Mouse (Mus musculus): ENCODE results near the gene Rln1.

The Rln1 gene

DNA sequence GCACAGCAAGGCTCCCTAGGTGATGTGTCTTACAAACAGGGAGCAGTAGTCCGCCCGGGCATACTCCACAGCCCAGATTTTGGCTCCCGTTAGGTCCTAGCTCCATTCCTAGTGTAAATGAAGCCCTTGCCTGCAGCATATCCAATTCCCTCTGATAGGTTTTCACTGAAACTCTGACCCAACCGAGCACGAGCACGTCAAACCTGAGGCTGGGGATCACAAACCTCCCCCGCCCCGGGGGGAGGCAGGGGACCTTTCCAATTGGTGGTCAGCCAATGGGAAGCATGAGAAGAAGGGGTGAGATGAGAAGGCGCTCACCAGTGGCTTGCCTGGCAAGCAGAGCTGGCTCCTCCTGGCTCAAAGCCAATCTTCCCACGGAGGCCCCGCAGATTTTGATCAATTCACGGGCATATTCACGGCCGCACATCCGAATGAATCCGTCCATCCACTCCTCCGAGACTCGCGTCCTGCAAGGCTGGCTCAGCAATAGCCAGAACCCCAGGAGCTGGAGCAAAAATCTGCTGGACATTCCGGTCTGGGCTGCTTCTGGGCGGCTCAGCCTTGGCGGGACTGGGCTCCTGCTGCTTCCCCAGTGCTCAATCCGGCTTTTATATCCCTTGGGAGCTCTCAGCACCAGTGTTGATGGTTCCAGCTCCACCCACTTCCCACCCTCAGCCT is at the start of gene Rln1:
TSS of gene Rln1 (minus strand) at position 603 of the 678 bp plus-strand sequence.
- peak; percentile 75 for DNase-seq

GRCm38 (mm10) chr19:29383368-29383767 is 48.9 kb upstream of the Rln1 start:
- no peak for DNase-seq

DNA sequence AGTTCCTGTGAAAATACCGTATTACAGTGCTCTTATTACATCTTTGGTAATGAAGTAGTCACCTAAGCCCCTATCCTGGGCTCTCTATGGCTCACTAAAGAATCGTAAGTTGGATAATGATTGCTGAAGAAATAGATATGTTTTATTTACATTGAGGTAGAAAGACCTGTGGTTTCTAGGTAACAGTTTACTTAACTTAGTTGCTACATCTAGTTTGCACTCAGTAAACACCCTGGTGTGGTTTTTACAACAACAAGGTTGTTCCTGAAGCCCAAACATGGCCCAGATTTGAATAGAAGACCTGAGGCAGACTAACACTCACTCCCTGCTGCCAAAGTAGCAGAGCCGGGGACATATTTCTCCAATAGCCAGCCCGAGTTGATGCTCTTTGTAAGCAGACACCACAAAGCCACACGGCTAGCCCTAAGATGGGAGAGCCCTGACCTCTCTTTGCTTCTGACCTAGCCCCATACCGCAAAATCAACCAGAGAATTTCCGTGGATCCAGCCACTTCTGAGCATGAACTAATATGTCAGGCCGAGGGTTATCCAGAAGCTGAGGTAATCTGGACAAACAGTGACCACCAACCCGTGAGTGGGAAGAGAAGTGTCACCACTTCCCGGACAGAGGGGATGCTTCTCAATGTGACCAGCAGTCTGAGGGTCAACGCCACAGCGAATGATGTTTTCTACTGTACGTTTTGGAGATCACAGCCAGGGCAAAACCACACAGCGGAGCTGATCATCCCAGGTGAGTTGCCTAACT is 45.6 kb upstream of the Rln1 start:
- no peak for DNase-seq

DNA sequence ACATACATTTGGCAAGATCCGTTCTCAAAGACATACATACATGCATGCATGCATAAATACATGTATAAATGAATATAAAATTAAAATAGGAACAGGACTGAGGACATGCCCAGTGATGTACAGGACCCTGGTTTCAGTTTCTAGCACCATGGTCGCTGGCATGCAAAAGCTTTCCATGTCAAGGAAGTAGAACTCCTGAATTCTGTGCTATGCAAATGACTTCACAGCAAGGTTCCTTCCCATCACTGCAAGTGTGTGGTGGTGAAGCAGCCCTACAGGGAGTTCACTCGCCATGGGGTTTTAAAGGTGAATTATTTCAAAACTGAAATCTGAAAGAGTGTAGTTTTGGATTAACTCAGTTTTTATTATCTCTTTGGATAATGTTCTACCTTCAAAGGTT is 41.9 kb upstream of the Rln1 start:
- DNase-seq: no peak

DNA sequence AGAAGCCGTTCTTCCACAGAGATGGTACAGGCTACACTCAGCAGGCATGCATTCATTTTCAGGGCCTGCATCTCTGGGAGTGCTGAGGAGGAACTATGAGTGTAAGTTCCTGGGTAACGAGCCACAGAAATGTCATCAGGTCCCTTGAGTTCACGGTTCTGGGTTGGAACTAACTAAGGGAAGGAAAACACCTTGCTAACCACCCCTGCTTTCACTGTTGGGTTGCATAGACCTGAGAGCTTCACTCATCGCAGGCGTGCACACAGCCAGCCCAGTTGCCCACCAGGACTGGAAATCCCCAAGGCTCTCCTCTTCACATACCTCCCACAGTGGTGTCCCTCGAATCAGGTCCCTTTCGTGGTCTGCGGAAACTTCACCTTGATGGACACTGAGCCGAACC is 40.5 kb upstream of the Rln1 start:
- DNase-seq: no peak

- no peak for DNase-seq
Observed at GRCm38 (mm10) chr19:29373438-29373837, 39.0 kb upstream of the Rln1 start.

DNA sequence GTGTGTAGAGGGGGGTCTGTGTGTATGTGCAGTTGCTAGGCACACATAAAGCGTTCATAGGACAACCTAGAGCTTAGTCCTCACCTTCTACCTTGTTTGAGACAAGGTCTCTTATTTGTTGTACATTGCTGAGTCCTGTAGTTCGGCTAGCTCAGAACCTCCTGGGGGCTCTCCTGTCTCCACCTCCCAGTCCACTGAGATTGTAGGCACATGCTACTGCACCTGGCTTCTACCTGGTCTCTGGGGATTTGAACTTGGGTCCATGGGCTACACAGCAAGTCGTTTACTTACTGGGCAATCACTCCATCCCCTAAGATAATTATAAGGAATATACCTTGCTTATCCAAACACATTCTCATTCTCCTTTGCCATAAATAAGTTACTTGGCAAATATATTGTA is 38.2 kb upstream of the Rln1 start:
- DNase-seq: no peak

GRCm38 (mm10) chr19:29372138-29372537 is 37.7 kb upstream of the Rln1 start:
- DNase-seq: no peak

GRCm38 (mm10) chr19:29371284-29372081 is 37.0 kb upstream of the Rln1 start:
- no peak for DNase-seq

DNA sequence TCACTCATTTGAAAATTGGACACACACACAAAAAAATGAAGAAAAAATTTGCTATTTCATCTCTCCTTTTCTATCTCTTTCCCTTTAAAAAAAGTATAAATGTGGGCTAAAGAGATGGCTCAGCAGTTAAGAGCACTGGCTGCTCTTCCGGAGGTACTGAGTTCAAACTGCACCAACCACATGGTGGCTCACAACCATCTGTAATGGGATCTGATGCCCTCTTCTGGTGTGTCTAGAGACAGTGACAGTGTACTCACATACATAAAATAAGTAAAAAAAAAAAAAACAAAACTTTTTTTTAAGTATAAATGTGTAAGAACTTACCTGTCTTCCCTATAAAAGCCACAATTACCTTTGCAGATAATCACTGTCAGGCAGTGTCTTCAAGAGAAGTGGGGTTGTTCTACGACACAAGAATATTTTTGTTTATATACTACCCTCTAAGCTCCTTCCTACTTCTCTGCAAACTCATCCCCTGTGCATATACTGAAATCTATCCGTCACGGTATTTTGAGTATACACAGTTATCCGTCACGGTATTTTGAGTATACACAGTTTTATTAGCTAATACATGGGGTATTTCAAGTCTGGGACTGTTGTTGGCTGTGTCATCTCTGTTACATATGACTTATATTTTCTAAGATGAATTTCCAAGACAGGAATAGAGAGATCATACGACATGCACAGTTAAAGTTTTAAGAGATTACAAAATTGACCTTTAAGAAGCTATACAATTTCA is 36.2 kb upstream of the Rln1 start:
- DNase-seq: no peak

- DNase-seq: no peak
Observed at GRCm38 (mm10) chr19:29370112-29370511, 35.6 kb upstream of the Rln1 start.

DNA sequence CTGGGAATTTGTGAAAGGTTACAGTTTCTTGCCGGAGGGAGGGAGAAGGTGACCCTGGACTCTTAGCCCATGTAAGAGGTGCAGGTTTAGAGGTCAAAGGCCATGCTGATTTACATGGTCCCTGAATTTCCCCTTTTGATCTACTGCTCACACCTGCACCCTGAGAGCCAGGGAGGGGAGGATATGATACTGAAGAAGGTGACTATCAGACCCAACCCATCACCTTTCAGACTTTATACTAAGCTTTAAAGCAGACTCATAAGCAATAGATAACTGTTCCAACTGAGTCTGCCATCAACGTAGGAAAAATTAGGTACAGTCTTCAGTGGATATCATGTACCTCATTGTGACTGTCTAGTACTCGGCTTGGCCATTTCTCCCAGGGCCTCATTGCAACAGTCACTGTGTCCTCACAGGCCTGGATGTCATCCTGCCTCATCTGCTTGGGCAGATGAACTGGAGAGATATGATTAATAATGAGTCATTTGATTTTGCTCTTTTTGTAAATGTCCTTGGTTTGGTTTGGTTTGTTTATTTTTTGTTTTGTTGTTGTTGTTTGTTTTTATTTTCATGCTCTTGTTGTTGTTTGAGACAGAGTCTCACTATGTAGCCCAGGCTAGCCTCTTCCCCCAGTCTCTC is 34.3 kb upstream of the Rln1 start:
- DNase-seq: no peak

GRCm38 (mm10) chr19:29368041-29368440 is 33.6 kb upstream of the Rln1 start:
- DNase-seq: no peak

- DNase-seq: peak; percentile 76
Observed at GRCm38 (mm10) chr19:29366969-29367622, 32.6 kb upstream of the Rln1 start, which contains the start of the genes Plgrkt and Cd274. Gene Plgrkt (minus strand): TSS chr19:29367390. Gene Cd274 (plus strand): TSS chr19:29367455.

DNA sequence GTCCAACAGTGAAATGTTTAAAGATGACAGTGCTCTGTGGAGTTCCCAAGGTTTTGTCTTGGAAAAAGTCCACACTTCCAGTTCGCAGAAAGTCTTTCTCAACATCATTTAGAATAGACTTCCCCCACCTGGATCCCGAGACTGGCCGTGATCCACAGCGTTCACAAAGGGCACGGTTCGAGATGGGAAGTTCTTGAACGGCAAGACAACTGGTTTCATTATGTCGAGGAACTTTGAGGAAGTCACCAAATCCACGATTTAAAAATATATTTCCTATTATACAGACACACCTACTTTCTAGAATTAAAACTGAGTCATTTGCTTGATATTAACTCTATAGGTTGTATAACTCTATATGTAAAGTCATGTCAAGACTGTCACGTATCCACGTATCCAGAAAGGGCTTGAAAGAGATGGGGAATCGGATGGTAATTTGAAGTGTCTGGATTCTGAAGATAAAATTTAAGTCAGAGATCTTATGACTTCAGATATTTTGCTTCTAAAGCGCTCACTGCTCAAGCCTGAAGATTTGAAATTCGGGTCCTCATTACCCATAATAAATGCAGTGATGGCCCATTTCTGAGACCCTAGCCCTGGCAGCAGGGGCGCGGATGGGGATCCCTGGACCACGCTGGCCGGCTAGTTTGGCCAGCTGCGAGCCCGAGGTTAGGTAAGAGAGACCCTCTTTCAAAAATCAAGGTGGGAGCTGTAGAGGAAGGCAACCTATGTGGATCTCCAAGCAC is 31.9 kb upstream of the Rln1 start:
- DNase-seq: no peak

- no peak for DNase-seq
Observed at GRCm38 (mm10) chr19:29365105-29365504, 30.6 kb upstream of the Rln1 start.

- no peak for DNase-seq
Observed at GRCm38 (mm10) chr19:29364076-29364475, 29.6 kb upstream of the Rln1 start.

DNA sequence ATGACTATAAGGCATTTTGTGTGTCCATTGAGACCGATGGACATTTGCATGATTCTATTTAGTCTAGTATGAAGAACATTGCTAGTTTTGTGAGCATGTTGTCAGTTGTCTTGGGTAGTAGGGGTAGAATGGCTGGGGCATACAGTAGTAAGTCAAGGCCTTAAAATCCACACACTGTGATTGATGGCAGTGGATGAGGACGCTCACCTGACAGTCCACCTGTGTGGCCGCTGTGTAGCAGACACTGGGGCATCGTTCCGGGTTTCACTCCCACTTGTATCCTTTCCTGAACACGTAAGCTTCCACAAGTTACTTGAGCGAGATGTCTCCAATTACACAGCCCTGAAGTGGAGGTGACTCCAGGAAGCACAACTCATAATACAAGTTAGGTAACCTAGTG is 29.1 kb upstream of the Rln1 start:
- DNase-seq: no peak

DNA sequence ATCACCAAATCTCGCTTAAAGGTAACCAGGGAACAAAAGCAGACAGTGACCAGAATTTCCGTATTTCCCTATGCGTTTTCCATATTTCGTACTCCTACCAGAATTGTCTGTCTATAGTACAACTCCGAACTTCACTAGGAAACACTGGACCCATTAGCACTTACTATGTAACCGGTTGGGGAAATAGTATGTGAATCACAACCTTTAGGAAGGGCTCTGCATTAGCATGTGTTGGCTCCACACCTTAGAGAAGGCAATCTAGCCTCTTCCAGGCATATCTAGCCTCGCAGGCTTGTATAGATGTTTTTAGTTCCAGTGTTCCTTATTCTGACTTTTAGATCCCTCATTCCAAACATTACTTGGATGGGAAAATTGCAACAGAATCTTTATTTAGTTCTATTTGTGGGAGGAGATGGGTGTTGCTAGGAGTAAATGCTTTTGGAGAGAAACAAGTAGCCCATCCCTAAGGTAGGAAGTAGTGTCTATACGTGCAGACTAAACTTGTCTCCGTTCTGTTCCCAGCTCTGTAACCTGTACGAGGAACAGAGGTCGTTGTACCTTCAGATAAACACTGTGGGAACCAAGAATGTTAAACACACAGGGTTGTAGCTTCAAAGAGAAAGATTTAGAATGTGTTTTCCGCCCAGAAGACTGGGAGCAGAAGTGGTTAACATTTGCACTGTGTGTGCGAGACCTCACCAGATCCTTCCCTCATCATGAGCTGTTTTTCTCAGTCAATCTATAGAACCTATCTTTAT is 27.9 kb upstream of the Rln1 start:
- DNase-seq: no peak

GRCm38 (mm10) chr19:29361468-29362130 is 27.1 kb upstream of the Rln1 start:
- DNase-seq: peak; percentile 94
